Mouse (Mus musculus) bone marrow macrophage, adult 2 months (primary cell): Measurements from ENCODE around the gene Card9.

Experiments used
- CTCF ChIP-seq: IDR thresholded peaks from 2 replicates; pipeline ENCODE4 v1.5.1; 2012; ENCODE audit warnings: low read depth, mild to moderate bottlenecking, low read length, moderate library complexity
- POLR2A ChIP-seq: IDR thresholded peaks from 2 replicates; pipeline ENCODE4 v1.6.1; 2012; ENCODE audit warnings: mild to moderate bottlenecking, low read depth, low read length, borderline replicate concordance

DNA sequence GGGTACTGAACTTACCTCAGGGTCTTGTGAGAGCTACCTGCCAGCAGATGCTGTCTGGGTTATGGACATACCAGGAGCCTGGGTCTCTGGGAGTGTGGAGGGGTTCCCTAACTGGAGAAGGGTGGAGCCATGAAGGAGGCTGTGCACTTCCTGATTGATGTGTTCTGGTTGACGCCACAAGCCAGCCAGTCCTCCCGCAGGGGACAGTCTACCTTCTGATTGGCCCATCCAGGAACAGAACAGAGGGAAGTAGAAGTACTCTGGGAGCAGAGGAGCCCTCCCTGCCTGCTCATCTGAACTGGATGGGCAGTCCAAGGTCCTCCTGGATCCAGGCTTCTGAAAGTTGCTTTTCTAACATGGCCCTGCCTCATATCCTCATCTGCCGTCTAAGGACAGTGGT is at the start of gene Card9:
- no peak for TF ChIP-seq CTCF
- no peak for TF ChIP-seq POLR2A
